Mouse (Mus musculus): ENCODE results near the gene Mrps14.

Mrps14 gene

DNA sequence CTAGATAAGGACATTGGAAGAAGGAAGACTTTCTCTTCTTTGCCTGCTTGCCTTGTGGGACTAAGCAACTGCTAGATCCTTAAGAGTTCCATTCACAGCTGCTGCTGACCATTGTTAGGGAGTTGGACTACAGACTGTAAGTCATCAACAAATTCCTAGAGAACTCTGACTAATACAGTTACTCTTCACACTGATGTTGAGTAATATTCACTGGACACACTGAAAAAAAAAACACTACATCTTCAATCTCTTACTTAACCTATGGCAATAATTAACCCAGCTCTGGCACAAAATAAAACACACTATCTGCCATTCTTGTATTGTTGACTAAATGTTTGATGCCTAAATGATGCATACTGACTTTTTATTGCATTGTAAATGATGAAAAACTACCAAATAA is 32.8 kb downstream of the Mrps14 start:
- no peak for DNase-seq (ENCODE audit: low spot score)

GRCm38 (mm10) chr1:160231013-160231412 is 36.0 kb downstream of the Mrps14 start:
- peak; percentile 74 for DNase-seq (ENCODE audit: low spot score)

DNA sequence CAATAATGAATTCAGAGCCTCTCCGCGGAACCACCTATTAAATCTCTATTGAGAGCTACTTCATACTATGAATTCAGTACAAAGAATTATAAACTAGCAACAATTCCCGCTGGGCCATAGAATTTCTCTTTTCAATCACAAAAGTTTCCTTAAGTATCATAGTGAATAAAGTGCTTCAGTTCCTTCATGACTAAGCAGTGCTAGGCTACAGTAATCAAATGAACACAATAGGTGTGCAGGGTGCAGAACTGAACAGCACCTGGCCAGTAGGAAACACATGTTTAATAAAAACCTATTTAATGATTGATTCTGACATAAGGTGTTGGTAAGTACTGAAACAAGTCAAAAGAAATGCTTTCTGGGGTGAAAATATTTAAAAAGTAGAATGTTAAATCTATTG is 37.1 kb downstream of the Mrps14 start:
- no peak for DNase-seq (ENCODE audit: low spot score)

DNA sequence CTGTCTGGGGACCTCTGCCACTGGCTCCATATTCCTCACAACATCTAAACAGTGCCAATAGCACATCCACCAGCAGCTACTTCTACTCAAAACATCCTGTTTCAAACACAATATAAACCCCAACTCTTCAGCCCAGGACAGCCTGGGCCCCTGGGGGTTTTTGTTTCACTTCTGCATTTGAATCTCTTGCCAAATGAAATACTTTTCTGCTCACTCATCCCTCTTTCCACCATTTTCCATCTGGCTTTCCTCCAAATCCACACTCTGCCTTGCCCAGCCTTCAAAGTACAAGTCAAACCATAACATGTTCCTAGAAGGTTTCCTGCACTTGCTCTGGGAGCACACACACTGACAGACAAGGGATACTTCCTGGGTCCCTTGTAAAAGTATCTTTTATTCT is 38.9 kb downstream of the Mrps14 start:
- peak; percentile 57 for DNase-seq (ENCODE audit: low spot score)

GRCm38 (mm10) chr1:160237981-160238380 is 43.0 kb downstream of the Mrps14 start:
- no peak for DNase-seq (ENCODE audit: low spot score)

DNA sequence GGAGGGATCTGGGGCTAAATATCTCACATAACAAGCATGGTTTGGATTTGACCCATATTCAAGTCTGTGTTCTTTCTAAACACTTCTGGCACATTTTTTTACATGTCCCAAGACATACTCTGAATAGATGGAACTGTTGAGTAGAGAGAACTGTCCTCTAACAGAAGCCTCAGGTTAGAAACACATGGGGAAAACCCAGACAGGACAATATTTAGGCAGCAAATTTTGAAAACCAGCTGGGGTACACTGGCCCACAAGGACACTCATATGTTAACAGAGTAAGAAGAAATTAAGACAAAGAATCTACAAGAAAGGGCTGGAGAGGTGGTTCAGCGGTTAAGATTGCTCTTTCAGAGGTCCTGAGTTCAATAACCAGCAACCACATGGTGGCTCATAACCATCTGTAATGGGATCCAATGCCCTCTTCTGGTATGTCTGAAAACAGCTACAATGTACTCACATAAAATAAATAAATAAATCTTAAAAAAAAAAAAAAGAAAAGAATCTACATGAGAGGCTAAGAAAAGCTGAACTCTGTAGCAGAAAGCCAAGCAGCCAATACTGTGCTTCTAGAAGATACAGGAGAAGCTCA is 43.9 kb downstream of the Mrps14 start:
- DNase-seq (ENCODE audit: low spot score): no peak

DNA sequence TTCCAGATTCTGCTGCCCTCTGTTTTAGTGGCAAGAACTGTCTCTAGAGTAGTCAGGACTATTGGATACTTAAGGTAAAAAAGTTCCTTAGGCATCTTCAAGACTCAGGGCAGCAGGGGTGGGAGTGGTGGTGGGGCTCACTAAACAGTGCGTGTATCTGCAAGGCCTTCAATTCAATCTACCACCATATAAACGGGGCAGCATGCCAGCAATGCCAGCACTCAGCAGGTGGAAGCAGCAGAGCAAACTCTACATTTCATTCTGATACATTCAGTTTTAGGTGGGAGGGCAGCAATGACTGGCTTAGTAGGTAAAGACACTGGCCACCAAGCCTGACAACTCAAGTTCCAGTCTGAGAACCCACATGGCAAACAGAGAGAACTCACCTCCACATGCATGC is 45.1 kb downstream of the Mrps14 start:
- DNase-seq (ENCODE audit: low spot score): no peak

DNA sequence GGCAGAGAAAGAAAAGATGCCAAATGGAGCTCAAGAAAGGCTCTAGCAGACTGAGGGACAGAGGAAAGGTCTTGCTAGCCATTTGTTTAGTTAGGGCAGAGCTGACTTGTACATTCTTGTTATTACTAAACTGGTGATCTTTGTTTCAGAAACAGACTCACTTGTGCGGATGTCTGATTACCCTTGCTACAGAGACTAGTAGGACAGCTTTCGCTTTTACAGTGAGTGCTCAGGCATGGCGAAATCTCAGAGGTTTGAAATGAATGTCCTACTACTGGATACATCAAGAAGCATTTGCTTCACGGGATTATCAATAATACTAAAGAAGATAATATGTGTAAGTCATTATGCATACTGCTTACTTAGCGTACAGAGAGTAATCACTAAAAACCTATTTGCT is 49.7 kb downstream of the Mrps14 start:
- DNase-seq (ENCODE audit: low spot score): no peak

DNA sequence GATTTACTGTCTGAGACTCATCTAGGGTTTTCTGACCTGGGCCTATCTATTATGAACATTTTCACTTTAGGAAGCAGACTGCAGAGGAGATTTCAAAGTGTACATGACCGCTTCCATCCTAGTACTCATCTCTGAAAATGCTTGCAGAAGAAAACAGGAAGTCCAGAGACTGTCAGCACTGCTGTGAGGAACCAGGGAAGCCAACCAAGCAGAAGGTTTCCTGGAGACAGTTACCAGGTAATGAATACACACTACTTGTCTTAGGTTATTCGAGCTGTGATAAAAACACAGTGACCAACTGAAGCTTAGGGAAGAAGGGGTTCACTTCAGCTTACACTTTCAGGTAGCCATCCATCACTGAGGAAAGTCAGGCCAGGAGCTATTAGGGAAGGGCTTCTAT is 50.9 kb downstream of the Mrps14 start:
- no peak for DNase-seq (ENCODE audit: low spot score)

- DNase-seq (ENCODE audit: low spot score): no peak
Measured at GRCm38 (mm10) chr1:160246844-160247243, 51.8 kb downstream of the Mrps14 start.

DNA sequence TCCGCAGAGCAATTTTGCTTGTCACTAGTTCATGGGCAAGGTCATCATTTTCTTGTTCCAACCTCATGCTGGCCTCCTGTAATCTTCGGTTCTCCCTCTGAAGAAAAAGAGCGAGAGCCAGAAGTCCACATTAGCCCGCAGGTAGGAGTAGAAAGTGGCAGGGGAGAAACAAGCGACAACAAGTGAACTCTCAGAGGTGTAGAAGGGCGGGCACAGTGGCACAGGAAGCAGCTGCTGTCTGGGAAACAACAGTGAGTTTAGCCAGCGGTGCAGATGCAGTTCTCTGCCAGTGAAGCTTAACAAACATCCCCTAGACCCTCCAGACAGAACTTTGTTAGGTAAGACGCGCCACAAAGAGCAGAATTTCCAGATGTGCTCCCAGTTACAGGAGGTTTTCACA is 52.5 kb downstream of the Mrps14 start:
- DNase-seq (ENCODE audit: low spot score): no peak

DNA sequence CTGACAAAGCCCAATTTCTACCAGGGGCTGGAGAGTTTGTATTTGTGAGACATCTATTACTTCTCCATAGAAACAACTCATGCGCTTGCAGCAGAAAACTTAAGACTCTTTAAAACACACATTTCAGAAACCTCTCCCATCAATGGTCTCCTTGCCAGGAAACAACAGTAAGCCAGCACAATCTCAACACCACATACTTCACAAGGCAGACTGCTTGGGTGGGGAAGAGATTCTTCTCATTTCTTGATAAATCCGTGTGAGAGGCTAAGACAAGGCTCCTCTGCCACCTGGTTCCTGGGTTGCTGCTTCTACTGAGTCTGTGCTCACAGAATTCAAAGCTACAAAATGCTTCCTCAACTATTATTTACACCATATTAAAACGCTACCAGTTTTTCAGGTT is 54.8 kb downstream of the Mrps14 start:
- no peak for DNase-seq (ENCODE audit: low spot score)

DNA sequence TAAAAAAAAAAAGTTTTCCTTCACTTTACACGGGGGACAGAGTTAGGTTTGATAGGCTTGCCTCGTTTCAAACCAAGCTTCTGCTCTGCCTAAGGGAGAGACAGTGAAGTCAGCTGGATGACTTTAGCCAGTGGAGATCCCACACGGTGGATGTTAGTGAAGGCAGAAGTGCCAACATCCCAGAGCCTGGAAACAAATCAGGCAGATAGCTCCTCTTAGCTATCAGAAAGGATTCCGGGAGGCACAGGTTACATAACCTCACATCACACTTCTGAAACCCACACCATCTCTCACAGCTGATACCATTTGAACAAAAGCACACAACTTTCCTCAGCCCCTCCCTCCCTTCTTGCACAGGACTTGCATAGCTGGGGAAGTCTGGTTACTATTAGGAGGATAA is 55.8 kb downstream of the Mrps14 start:
- DNase-seq (ENCODE audit: low spot score): no peak

- no peak for DNase-seq (ENCODE audit: low spot score)
Measured at GRCm38 (mm10) chr1:160251388-160252007, 56.5 kb downstream of the Mrps14 start.

All from MN1 (cell line).